Mouse (Mus musculus) myocyte (in vitro differentiated cells): Measurements from ENCODE around the gene Exosc5.
A peak's percentile ranks its signal among the peaks of the same experiment; 100 is the strongest.

Experiments
- MAX ChIP-seq: IDR thresholded peaks from one replicate; pipeline ENCODE4 v1.6.1; 2011; ENCODE audit warnings: low read depth, mild to moderate bottlenecking, control low read depth
- MYOD1 ChIP-seq, 3 experiments: IDR thresholded peaks; one replicate each; pipeline ENCODE4 v1.6.1; 2011; ENCODE audit warnings: control low read depth in 2 of 3, low read depth in 2 of 3, mild to moderate bottlenecking in 2 of 3, moderate library complexity in 1 of 3; ENCODE audit not compliant: insufficient read length in 2 of 3, control insufficient read depth in 1 of 3
- MYOG ChIP-seq, 3 experiments: IDR thresholded peaks; one replicate each; pipeline ENCODE4 v1.6.1; 2011; ENCODE audit warnings: control low read depth in 2 of 3, low read depth in 2 of 3, mild to moderate bottlenecking in 2 of 3; ENCODE audit not compliant: insufficient read length in 2 of 3, control insufficient read depth in 1 of 3, insufficient read depth in 1 of 3
- POLR2A ChIP-seq: IDR thresholded peaks from one replicate; pipeline ENCODE4 v1.6.1; 2011; ENCODE audit warnings: low read depth, mild to moderate bottlenecking, control low read depth, moderate library complexity; ENCODE audit not compliant: insufficient read length
- POLR2AphosphoS2 ChIP-seq: IDR thresholded peaks from one replicate; pipeline ENCODE4 v1.6.1; 2011; ENCODE audit warnings: low read depth, control low read depth; ENCODE audit not compliant: insufficient read length
- REST ChIP-seq: IDR thresholded peaks from one replicate; pipeline ENCODE4 v1.6.1; 2011; ENCODE audit warnings: mild to moderate bottlenecking, control low read depth, moderate library complexity; ENCODE audit not compliant: insufficient read depth, insufficient read length
- SRF ChIP-seq: IDR thresholded peaks from one replicate; pipeline ENCODE4 v1.6.1; 2011; ENCODE audit warnings: low read depth; ENCODE audit not compliant: control insufficient read depth, insufficient read length
- TCF12 ChIP-seq: IDR thresholded peaks from one replicate; pipeline ENCODE4 v1.6.1; 2011; ENCODE audit warnings: mild to moderate bottlenecking, control low read depth; ENCODE audit not compliant: poor library complexity, insufficient read depth, severe bottlenecking
- TCF3 ChIP-seq: IDR thresholded peaks from one replicate; pipeline ENCODE4 v1.6.1; 2011; ENCODE audit warnings: low read depth, control low read depth; ENCODE audit not compliant: insufficient read length
- USF1 ChIP-seq: IDR thresholded peaks from one replicate; pipeline ENCODE4 v1.6.1; 2011; ENCODE audit warnings: low read depth, mild to moderate bottlenecking, control low read depth, moderate library complexity

GRCm38 (mm10) chr7:25711731-25712197 is 52.8 kb downstream of the Exosc5 start:
- no peak for TF ChIP-seq POLR2AphosphoS2
- TF ChIP-seq TCF12: peak; percentile 82
- peak; percentile 18 for TF ChIP-seq POLR2A
- peak; percentile 61 for TF ChIP-seq TCF3
- TF ChIP-seq MYOD1 (IDR thresholded peaks at IDR 0.05; ENCODE audit: control insufficient read depth in 1 of 3, insufficient read length in 2 of 3, low read depth in 2 of 3): peak in 2 of 3 experiments; percentile 64 to 87
- peak in 2 of 3 experiments; percentile 50 to 81 for TF ChIP-seq MYOG (IDR thresholded peaks at IDR 0.05; ENCODE audit: control insufficient read depth in 1 of 3, insufficient read depth in 1 of 3, insufficient read length in 2 of 3, low read depth in 2 of 3)
- peak; percentile 26 for TF ChIP-seq MAX
- TF ChIP-seq SRF: no peak
- TF ChIP-seq USF1: no peak
- no peak for TF ChIP-seq REST
